Mouse (Mus musculus) cortical plate, adult 2 months (tissue): ENCODE measurements around the gene Acot7.

ENCODE experiments used
- CTCF ChIP-seq: fragments of 200-500 bp; IDR thresholded peaks from 2 replicates; pipeline ENCODE4 v1.5.1; 2011; ENCODE audit warnings: mild to moderate bottlenecking, control low read depth, low read length; ENCODE audit not compliant: insufficient read depth; ENCODE audit errors: extremely low read depth
- POLR2A ChIP-seq: fragments of 200-500 bp; IDR thresholded peaks from 2 replicates; pipeline ENCODE4 v1.6.1; 2011; ENCODE audit warnings: mild to moderate bottlenecking, low read length, control low read depth; ENCODE audit not compliant: insufficient read depth; ENCODE audit errors: extremely low read depth

- TF ChIP-seq CTCF: no peak
- TF ChIP-seq POLR2A: no peak
Measured at GRCm38 (mm10) chr4:152185137-152185509, 7.2 kb downstream of the Acot7 start.
